Mouse (Mus musculus) small intestine, adult 2 months (tissue): ENCODE data around the gene AC134908.4.

ENCODE experiments used
- CTCF ChIP-seq: fragments of 200-500 bp; IDR thresholded peaks from 2 replicates; pipeline ENCODE4 v1.5.1; 2012; ENCODE audit warnings: low read depth, mild to moderate bottlenecking, control low read depth, inconsistent platforms, low read length, moderate library complexity, mixed read lengths; ENCODE audit not compliant: insufficient replicate concordance, insufficient read length; ENCODE audit errors: extremely low read depth
- POLR2A ChIP-seq: fragments of 200-500 bp; IDR thresholded peaks from 2 replicates; pipeline ENCODE4 v1.6.1; 2012; ENCODE audit warnings: low read depth, mild to moderate bottlenecking, control low read depth, inconsistent platforms, low read length, moderate library complexity

GRCm38 (mm10) chr17:25837076-25837410 is 41.6 kb upstream of the AC134908.4 start, which contains the start of gene Rhbdl1:
- TF ChIP-seq CTCF (no peak), POLR2A (no peak)
